Mouse (Mus musculus): ENCODE results near the gene Dlg2.

- TF ChIP-seq USF1 (IDR thresholded peaks at IDR 0.05; ENCODE audit: low read depth) (no peak), CTCF (IDR thresholded peaks at IDR 0.05; ENCODE audit: control insufficient read depth, insufficient read depth, insufficient read length) (no peak), CEBPB (IDR thresholded peaks at IDR 0.05; ENCODE audit: low read depth) (no peak)
Observed at GRCm38 (mm10) chr7:90554421-90554820, 77.9 kb downstream of the Dlg2 start.

Data from C2C12 (cell line).